Mouse (Mus musculus): ENCODE measurements around the gene Serhl. TPM values are rescaled to one million over a fixed set of nuclear protein-coding genes. Genes with fewer than 3 reads are reported as not detected.

Gene Serhl
- polyA plus RNA-seq, 1 experiment from 2014 or later: 56.3 TPM

GRCm38 (mm10) chr15:83158587-83159160 lies 69.4 kb downstream of the Serhl start:
- 87% methylated on average over 7 of the region's 7 CpGs for WGBS
- Histone ChIP-seq H3K27me3 (replicated peaks) (no peaks in the 10 kb centered on the region), H3K9ac (no peak overlapping the region), H3K4me2 (replicated peaks) (no peak overlapping the region), H3K27ac (no peak overlapping the region), H3K9me3 (no peaks in the 10 kb centered on the region), H3K4me3 (replicated peaks) (no peak overlapping the region), H3K4me1 (replicated peaks) (no peaks in the 10 kb centered on the region; the same call in 1 of the 2 replicates), H3K36me3 (peaks cover 40% of the 10 kb centered on the region)
- ATAC-seq: no peak

GRCm38 (mm10) chr15:83159823-83160222 lies 70.5 kb downstream of the Serhl start:
- Histone ChIP-seq H3K4me3 (replicated peaks) (no peak overlapping the region), H3K27me3 (replicated peaks) (no peaks in the 10 kb centered on the region), H3K4me2 (replicated peaks) (no peak overlapping the region), H3K9me3 (no peaks in the 10 kb centered on the region), H3K36me3 (peaks cover 34% of the 10 kb centered on the region), H3K4me1 (replicated peaks) (peaks cover 2% of the 10 kb centered on the region), H3K9ac (no peak overlapping the region), H3K27ac (no peak overlapping the region)
- ATAC-seq: no peak
- 94% methylated on average over 9 of the region's 9 CpGs for WGBS

- ATAC-seq: no peak
- no peaks in the 10 kb centered on the region for H3K9me3 ChIP-seq
- WGBS: 91% methylated on average over 4 of the region's 4 CpGs
- H3K27me3 ChIP-seq (replicated peaks): no peaks in the 10 kb centered on the region
- no peak overlapping the region for H3K27ac ChIP-seq
- H3K4me1 ChIP-seq (replicated peaks): peaks cover 6% of the 10 kb centered on the region
- H3K9ac ChIP-seq: no peak overlapping the region
- H3K36me3 ChIP-seq: peaks cover 34% of the 10 kb centered on the region
- H3K4me2 ChIP-seq (replicated peaks): no peak overlapping the region
- H3K4me3 ChIP-seq (replicated peaks): no peak overlapping the region
Measured at GRCm38 (mm10) chr15:83160561-83160960, 71.3 kb downstream of the Serhl start.

- Histone ChIP-seq H3K36me3 (peaks cover 34% of the 10 kb centered on the region), H3K27ac (no peak overlapping the region), H3K9ac (no peak overlapping the region), H3K4me1 (replicated peaks) (peaks cover 6% of the 10 kb centered on the region), H3K4me2 (replicated peaks) (no peak overlapping the region), H3K27me3 (replicated peaks) (no peaks in the 10 kb centered on the region), H3K4me3 (replicated peaks) (no peak overlapping the region), H3K9me3 (no peaks in the 10 kb centered on the region)
- WGBS: 70% methylated on average over 10 of the region's 10 CpGs
- ATAC-seq: no peak
Measured at GRCm38 (mm10) chr15:83161062-83161748, 71.9 kb downstream of the Serhl start.

- no peak overlapping the region for H3K4me2 ChIP-seq (replicated peaks)
- H3K9ac ChIP-seq: no peak overlapping the region
- H3K9me3 ChIP-seq: no peaks in the 10 kb centered on the region
- peaks cover 12% of the 10 kb centered on the region for H3K4me1 ChIP-seq (replicated peaks)
- H3K27me3 ChIP-seq (replicated peaks): no peaks in the 10 kb centered on the region
- no peak overlapping the region for H3K27ac ChIP-seq
- no peak overlapping the region for H3K4me3 ChIP-seq (replicated peaks)
- peaks cover 34% of the 10 kb centered on the region for H3K36me3 ChIP-seq
- ATAC-seq: no peak
- WGBS: 92% methylated on average over 4 of the region's 4 CpGs
Measured at GRCm38 (mm10) chr15:83162001-83162400, 72.7 kb downstream of the Serhl start.

- Histone ChIP-seq H3K9ac (no peak overlapping the region), H3K27ac (no peak overlapping the region), H3K27me3 (replicated peaks) (no peaks in the 10 kb centered on the region), H3K4me2 (replicated peaks) (no peak overlapping the region), H3K36me3 (peaks cover 27% of the 10 kb centered on the region), H3K4me3 (replicated peaks) (no peak overlapping the region), H3K4me1 (replicated peaks) (peaks cover 22% of the 10 kb centered on the region), H3K9me3 (no peaks in the 10 kb centered on the region)
- peak; percentile 48; the same call in 1 of the 2 replicates for ATAC-seq
- WGBS: 79% methylated on average over 11 of the region's 11 CpGs
Measured at GRCm38 (mm10) chr15:83162818-83163485, 73.6 kb downstream of the Serhl start.

GRCm38 (mm10) chr15:83164971-83165471 lies 75.7 kb downstream of the Serhl start:
- peak overlapping the region; percentile 70; the same call in 1 of the 2 replicates for H3K27ac ChIP-seq
- peaks cover 33% of the 10 kb centered on the region for H3K4me1 ChIP-seq (replicated peaks)
- H3K4me2 ChIP-seq (replicated peaks): no peak overlapping the region; the same call in 1 of the 2 replicates
- no peak overlapping the region for H3K9ac ChIP-seq
- no peak overlapping the region for H3K4me3 ChIP-seq (replicated peaks)
- no peaks in the 10 kb centered on the region for H3K27me3 ChIP-seq (replicated peaks)
- H3K9me3 ChIP-seq: no peaks in the 10 kb centered on the region
- peak; percentile 54 for ATAC-seq
- 55% methylated on average over 5 of the region's 5 CpGs for WGBS
- peaks cover 13% of the 10 kb centered on the region; the same call in 1 of the 2 replicates for H3K36me3 ChIP-seq

GRCm38 (mm10) chr15:83165526-83166315 lies 76.4 kb downstream of the Serhl start:
- Histone ChIP-seq H3K27me3 (replicated peaks) (no peaks in the 10 kb centered on the region), H3K27ac (no peak overlapping the region), H3K9ac (no peak overlapping the region), H3K9me3 (no peaks in the 10 kb centered on the region), H3K36me3 (peaks cover 7% of the 10 kb centered on the region; the same call in 1 of the 2 replicates), H3K4me3 (replicated peaks) (no peak overlapping the region), H3K4me1 (replicated peaks) (peaks cover 40% of the 10 kb centered on the region), H3K4me2 (replicated peaks) (no peak overlapping the region)
- no peak for ATAC-seq
- WGBS: 84% methylated on average over 13 of the region's 13 CpGs

Other genes with a start within 250 kb of the Serhl start
- 7.0 and 7.7 TPM in 2 replicates for gene Tcf20, start 101.6 kb upstream of the Serhl start, polyA plus RNA-seq (2015; fragmentation: Nextera tagmentation; extraction: Ambion mirVana)
- gene Nfam1, start 56.2 kb upstream of the Serhl start, polyA plus RNA-seq (2015; fragmentation: Nextera tagmentation; extraction: Ambion mirVana): 3.7 and 3.8 TPM in 2 replicates
- gene Rrp7a, start 33.3 kb downstream of the Serhl start, polyA plus RNA-seq (2015; fragmentation: Nextera tagmentation; extraction: Ambion mirVana): 64.0 and 66.7 TPM in 2 replicates
- 108 and 109 TPM in 2 replicates for gene Poldip3, start 59.9 kb downstream of the Serhl start, polyA plus RNA-seq (2015; fragmentation: Nextera tagmentation; extraction: Ambion mirVana)
- 176 and 218 TPM in 2 replicates for gene Cyb5r3, start 83.1 kb downstream of the Serhl start, polyA plus RNA-seq (2015; fragmentation: Nextera tagmentation; extraction: Ambion mirVana)
- gene A4galt, start 162.3 kb downstream of the Serhl start, polyA plus RNA-seq (2015; fragmentation: Nextera tagmentation; extraction: Ambion mirVana): 3.3 and 4.2 TPM in 2 replicates